Mouse (Mus musculus) C2C12 (cell line): ENCODE measurements around the gene Zbed4. TPM values are rescaled to one million over a fixed set of nuclear protein-coding genes. Genes with fewer than 3 reads are reported as not detected.

Source experiments
- H3K27me3 ChIP-seq: one replicate; pipeline ENCODE4 v1.6.1; 2011; ENCODE audit not compliant: control insufficient read depth, insufficient read depth, insufficient read length
- H3K36me3 ChIP-seq: one replicate; pipeline ENCODE4 v1.6.1; 2011; ENCODE audit not compliant: control insufficient read depth, insufficient read depth
- H3K4me3 ChIP-seq: one replicate; pipeline ENCODE4 v1.5.1; 2011; ENCODE audit warnings: mild to moderate bottlenecking, control low read depth; ENCODE audit not compliant: poor library complexity, insufficient read depth, severe bottlenecking
- H3K79me2 ChIP-seq: one replicate; pipeline ENCODE4 v1.6.1; 2011; ENCODE audit not compliant: control insufficient read depth, insufficient read depth
- H3K79me3 ChIP-seq: one replicate; pipeline ENCODE4 v1.6.1; 2011; ENCODE audit warnings: low read depth, control low read depth
- H3ac ChIP-seq: one replicate; pipeline ENCODE3; 2011; ENCODE audit warnings: low read depth; ENCODE audit not compliant: control insufficient read depth, insufficient read length
- CEBPB ChIP-seq: IDR thresholded peaks from one replicate; pipeline ENCODE4 v1.6.1; 2011; ENCODE audit warnings: low read depth, mild to moderate bottlenecking, control low read depth, moderate library complexity
- CTCF ChIP-seq: IDR thresholded peaks from one replicate; pipeline ENCODE4 v1.5.1; 2011; ENCODE audit not compliant: control insufficient read depth, insufficient read depth, insufficient read length
- FOSL1 ChIP-seq: IDR thresholded peaks from one replicate; pipeline ENCODE4 v1.8.0; 2011; ENCODE audit warnings: mild to moderate bottlenecking, low read length; ENCODE audit not compliant: poor library complexity, insufficient read depth, severe bottlenecking
- MAX ChIP-seq: IDR thresholded peaks from one replicate; pipeline ENCODE4 v1.6.1; 2011; ENCODE audit warnings: mild to moderate bottlenecking, control low read depth
- MYOD1 ChIP-seq: IDR thresholded peaks from one replicate; pipeline ENCODE4 v1.6.1; 2011; ENCODE audit warnings: low read depth; ENCODE audit not compliant: control insufficient read depth, insufficient read length
- MYOG ChIP-seq: IDR thresholded peaks from one replicate; pipeline ENCODE4 v1.6.1; 2011; ENCODE audit not compliant: control insufficient read depth, insufficient read length; ENCODE audit errors: extremely low read depth
- USF1 ChIP-seq: IDR thresholded peaks from one replicate; pipeline ENCODE4 v1.6.1; 2011; ENCODE audit warnings: low read depth, mild to moderate bottlenecking, control low read depth, moderate library complexity
- polyA plus RNA-seq: library from polyadenylated mRNA; unstranded; fragments of >200 nt; fragmentation: generic; extraction: Trizol; gene quantifications from one replicate; pipeline ENCODE4 v1.2.1, GENCODE M21; 2012; ENCODE audit warnings: missing spikeins

Zbed4 gene
- polyA plus RNA-seq, 1 experiment = 9.6 TPM

- no peak overlapping the region for H3ac ChIP-seq
- no peaks in the 10 kb centered on the region for H3K79me2 ChIP-seq
- peaks cover 21% of the 10 kb centered on the region for H3K36me3 ChIP-seq
- H3K79me3 ChIP-seq = no peaks in the 10 kb centered on the region
- no peaks in the 10 kb centered on the region for H3K27me3 ChIP-seq
- no peak overlapping the region for H3K4me3 ChIP-seq
- TF ChIP-seq CTCF = peak; percentile 99
- TF ChIP-seq CEBPB = no peak
- no peak for TF ChIP-seq MYOG
- TF ChIP-seq MAX = no peak
Observed at GRCm38 (mm10) chr15:88828800-88829705, 77.6 kb downstream of the Zbed4 start.

- TF ChIP-seq MAX = no peak
- no peak for TF ChIP-seq USF1
- no peak for TF ChIP-seq FOSL1
- TF ChIP-seq CEBPB = no peak
- TF ChIP-seq MYOD1 = no peak
- Histone ChIP-seq H3K36me3 (peaks cover 15% of the 10 kb centered on the region), H3K4me3 (no peak overlapping the region), H3K79me3 (no peaks in the 10 kb centered on the region), H3K79me2 (no peaks in the 10 kb centered on the region), H3K27me3 (no peaks in the 10 kb centered on the region), H3ac (no peak overlapping the region)
Observed at GRCm38 (mm10) chr15:88829791-88830440, 78.5 kb downstream of the Zbed4 start.

GRCm38 (mm10) chr15:88830696-88831095 is 79.2 kb downstream of the Zbed4 start:
- Histone ChIP-seq H3K79me3 (no peaks in the 10 kb centered on the region), H3K79me2 (no peaks in the 10 kb centered on the region), H3ac (no peak overlapping the region), H3K36me3 (peaks cover 9% of the 10 kb centered on the region), H3K4me3 (no peak overlapping the region), H3K27me3 (no peaks in the 10 kb centered on the region)
- TF ChIP-seq USF1 = no peak
- TF ChIP-seq MYOD1 = no peak
- no peak for TF ChIP-seq FOSL1
- TF ChIP-seq CTCF = no peak
- TF ChIP-seq CEBPB = no peak
- no peak for TF ChIP-seq MAX
- no peak for TF ChIP-seq MYOG

- Histone ChIP-seq H3K27me3 (no peaks in the 10 kb centered on the region), H3K4me3 (no peak overlapping the region), H3K79me3 (no peaks in the 10 kb centered on the region), H3K36me3 (peaks cover 1% of the 10 kb centered on the region), H3K79me2 (no peaks in the 10 kb centered on the region), H3ac (no peak overlapping the region)
- TF ChIP-seq USF1 (no peak), FOSL1 (no peak), MAX (no peak), MYOD1 (no peak), CTCF (no peak), MYOG (no peak), CEBPB (no peak)
Observed at GRCm38 (mm10) chr15:88831482-88831881, 80.0 kb downstream of the Zbed4 start.

GRCm38 (mm10) chr15:88832536-88832935 is 81.1 kb downstream of the Zbed4 start:
- H3K36me3 ChIP-seq = no peaks in the 10 kb centered on the region
- H3K4me3 ChIP-seq = no peak overlapping the region
- H3K79me2 ChIP-seq = no peaks in the 10 kb centered on the region
- no peaks in the 10 kb centered on the region for H3K27me3 ChIP-seq
- TF ChIP-seq FOSL1 (no peak), MYOD1 (no peak), CTCF (no peak), MYOG (no peak), CEBPB (no peak), MAX (no peak), USF1 (no peak)
- H3K79me3 ChIP-seq = no peaks in the 10 kb centered on the region
- H3ac ChIP-seq = no peak overlapping the region

Other genes with a start within 250 kb of the Zbed4 start
- 0.51 TPM for gene Zdhhc25, start 151.4 kb upstream of the Zbed4 start, polyA plus RNA-seq
- 23.8 TPM for gene Brd1, start 17.4 kb upstream of the Zbed4 start, polyA plus RNA-seq
- 14.2 TPM for gene Alg12, start 67.7 kb downstream of the Zbed4 start, polyA plus RNA-seq
- gene Creld2, start 68.0 kb downstream of the Zbed4 start, polyA plus RNA-seq = 107 TPM
- gene Pim3, start 110.5 kb downstream of the Zbed4 start, polyA plus RNA-seq = 68.3 TPM
- not detected for gene Ttll8, start 202.8 kb downstream of the Zbed4 start, polyA plus RNA-seq
- 0.02 TPM for gene Mlc1, start 227.3 kb downstream of the Zbed4 start, polyA plus RNA-seq
- not detected for gene Mov10l1, start 231.2 kb downstream of the Zbed4 start, polyA plus RNA-seq